Mouse (Mus musculus): ENCODE data around the gene Npcd.
A peak's percentile ranks its signal among the peaks of the same experiment; 100 is the strongest.
"Not testable (repeated sequence)": the region's sequence is repeated elsewhere in the genome, so short reads cannot be mapped to it uniquely, and the experiment has no call there.

Gene Npcd

DNA sequence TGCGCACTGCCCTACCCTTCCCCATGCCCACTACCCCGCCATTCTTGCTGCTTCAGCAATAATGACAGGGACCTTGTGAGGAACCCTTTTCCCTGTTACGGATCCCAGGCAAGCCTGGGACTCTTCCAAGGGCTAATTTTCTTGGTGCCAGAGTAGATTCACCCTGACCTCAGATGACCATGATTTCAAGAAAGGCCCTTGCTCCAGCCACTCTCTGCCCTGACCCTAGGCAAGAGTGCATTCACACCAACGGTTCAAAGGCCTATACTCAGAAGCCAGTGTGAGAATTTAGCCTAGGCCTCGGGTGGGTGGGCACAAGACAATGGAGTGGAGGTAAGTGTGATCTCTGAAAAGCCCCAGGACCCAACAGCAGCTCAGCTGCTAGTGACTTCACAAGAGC is 4.6 kb downstream of the Npcd start:
- no peak for DNase-seq (ENCODE audit: low spot score)

DNA sequence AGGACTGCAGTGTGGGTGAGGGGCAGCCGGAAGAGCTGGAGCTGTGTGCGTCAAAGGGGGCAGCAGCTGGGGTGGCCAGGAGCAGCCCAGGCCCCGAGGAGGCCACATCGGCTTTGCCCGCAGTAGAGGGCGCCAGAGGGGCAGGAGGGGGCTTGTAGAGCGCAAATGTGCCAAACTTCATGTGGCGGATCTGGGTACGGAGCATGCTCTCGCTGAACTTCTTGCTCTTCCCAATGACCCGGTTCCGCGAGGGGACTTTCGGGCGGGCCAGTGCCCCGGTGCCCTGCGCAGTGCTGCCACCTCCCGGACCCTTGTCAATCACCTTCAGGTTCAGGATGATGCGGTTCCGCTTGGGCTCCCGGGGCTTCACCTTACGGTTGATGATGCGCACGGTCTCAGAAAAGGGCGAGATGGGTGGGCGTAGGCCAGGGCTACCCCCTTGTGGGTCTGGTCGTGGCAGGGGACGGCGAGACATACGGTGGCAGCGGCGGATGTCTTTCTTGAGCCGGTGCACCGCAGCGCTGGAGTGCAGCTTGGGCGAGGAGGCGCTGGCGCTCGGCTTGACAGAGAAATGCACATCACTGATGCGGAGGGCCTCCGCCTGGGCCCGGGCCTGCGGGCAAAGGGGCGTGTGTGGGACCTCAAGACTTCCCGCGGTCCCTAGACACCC is 5.5 kb downstream of the Npcd start:
- DNase-seq (ENCODE audit: low spot score): no peak

DNA sequence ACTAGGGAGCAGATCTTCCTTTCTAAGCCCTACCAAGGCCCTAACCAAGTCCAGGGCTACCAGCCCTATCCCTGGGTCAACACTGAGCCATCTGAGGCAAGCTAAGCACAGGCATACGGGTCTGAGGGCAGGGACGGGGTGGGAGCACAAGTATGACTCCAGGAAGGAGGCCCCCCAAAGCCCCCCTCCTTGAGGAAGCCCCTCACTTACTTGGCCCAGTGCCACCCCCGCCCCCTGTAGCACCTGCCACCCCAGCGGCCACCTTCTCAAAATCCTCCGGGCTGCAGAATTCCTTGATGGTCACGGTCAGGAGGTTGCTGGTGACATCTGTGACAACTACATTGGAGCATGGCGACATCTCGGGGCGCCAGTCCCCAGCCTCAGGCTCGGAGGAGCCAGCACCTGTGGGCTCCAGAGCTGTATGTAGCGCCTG is 6.2 kb downstream of the Npcd start:
- no peak for DNase-seq (ENCODE audit: low spot score)

DNA sequence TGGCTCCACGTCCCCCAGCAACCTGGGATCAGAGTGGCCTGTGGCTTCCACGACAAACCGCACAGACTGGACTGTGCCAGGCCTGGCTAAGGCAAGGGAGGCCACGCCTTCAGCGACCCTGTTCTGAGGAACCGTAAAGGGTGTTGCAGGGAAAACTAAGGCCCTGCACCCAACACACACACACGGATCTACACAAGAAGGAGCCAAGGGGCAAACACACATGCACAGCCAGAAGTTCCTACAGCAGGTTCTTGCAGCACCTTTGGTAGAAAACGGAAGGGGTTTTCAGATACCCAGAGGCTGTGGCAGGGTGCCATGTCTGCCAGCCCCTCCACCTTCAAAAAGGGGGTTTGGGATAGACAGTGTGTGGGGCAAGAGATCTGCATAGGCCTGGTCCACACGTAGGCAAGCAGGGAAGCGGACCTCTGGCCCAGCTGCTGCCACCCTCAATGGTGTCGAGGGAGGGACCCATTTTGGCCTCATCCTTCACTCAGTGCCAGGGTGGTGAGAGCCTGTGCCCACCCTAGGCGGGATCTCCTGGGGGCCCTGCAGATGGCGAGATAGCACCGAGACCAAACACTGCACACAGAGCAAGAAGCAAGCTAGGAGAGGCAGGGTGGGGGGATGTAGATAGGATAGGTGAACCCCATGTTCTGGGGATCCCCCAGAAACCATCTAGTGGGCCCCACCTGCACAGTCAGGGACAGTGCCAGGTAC is 6.8 kb downstream of the Npcd start:
- no peak for DNase-seq (ENCODE audit: low spot score)

DNA sequence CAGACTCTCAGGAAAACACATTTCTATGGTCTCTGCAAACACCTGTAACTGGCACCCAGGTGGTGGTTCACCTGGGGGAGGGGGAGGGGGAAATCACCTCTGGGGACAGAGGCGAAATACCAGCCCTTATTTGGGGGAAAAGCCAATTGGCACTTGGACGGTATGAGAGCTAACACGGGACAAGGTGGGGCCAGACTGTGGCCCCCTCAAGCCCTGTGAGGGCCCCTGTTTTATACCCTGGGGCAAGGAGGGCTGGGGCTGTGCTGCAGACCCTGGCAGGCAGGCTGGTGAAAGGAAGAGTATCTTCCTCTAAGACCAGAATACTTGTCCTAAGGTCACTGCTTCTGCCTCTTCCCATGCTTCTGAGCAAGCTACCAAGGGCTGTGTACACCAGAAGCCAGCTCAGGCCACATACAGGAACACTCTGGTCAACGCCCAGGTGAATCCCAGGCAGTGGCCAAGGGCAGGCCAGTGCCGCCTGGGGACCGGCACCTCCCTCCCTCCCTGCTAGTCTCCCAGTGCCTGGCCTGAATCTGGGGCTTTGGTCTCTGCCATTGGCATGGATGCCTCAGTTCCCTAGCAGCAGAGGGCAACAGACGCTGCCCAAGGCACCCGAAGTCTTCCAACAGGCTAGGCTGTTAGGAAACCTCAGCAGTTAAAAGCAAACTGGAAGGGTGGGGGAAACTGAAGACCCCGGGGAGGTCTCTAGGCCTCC is 7.7 kb downstream of the Npcd start:
- DNase-seq (ENCODE audit: low spot score): no peak

DNA sequence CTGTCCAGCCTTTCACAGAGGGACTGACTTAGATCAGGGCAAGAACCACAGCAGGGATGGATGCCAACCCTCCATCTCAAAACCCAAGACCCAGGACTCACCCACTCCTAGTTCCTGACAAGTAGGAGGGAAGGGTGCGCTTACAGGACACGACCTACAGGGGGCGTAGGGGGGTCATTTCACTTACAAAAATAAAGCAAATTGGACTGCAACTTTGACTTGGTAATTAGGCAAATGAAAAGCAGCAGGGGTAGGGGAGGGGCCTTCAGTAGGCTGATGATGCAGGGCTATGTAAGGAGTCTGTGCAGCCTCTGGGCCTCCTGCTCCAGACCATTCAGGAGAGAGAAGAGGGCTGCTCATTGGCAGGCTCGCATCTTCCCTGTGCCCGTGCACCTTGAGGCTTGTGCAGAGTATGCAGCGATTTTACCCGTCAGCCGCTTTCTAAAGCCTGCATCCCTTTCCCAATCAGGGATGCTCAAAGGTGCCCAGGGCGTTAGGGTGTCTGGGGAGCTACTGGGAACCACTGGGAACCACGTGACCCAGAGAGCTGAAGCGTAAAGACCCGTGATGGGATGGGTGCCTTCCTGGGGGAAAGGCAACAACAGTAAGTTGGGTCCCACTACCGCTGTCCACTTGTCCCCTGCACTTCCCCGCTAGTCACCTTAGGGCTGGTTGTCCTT is 8.8 kb downstream of the Npcd start:
- no peak for DNase-seq (ENCODE audit: low spot score)

DNA sequence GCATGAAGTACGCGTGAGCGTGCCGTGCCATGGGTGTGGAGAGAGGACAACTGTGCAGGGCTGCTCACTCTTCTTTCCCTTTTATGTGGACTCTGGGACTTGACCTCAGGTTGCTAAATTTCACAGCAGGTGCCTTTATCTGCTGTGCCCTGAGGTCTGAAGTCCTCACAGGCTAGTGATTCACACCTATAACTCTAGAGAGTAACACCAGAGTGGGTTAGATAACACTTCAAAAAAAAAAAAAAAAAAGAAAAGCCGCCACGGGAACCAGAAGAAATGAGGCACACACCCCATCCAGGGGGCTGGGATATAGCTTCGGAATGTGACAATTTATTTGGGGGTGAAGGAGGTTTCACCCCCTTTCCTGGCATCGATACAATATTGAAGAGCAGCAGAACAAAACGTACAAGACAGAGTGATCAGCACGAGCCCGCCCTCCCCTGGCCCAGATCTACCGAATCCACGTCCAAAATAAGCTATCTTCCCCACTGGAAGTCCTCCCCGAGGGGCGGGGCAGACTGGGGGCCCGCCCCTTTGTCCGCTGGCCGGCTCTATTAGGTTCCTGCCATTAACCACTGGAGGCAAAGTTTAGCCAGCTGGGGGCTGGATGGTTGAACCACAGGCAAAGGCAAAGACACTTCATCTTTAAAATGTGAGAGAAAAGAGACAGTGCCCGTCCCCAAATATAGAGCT is 10.3 kb downstream of the Npcd start:
- peak; percentile 72 for DNase-seq (ENCODE audit: low spot score)

DNA sequence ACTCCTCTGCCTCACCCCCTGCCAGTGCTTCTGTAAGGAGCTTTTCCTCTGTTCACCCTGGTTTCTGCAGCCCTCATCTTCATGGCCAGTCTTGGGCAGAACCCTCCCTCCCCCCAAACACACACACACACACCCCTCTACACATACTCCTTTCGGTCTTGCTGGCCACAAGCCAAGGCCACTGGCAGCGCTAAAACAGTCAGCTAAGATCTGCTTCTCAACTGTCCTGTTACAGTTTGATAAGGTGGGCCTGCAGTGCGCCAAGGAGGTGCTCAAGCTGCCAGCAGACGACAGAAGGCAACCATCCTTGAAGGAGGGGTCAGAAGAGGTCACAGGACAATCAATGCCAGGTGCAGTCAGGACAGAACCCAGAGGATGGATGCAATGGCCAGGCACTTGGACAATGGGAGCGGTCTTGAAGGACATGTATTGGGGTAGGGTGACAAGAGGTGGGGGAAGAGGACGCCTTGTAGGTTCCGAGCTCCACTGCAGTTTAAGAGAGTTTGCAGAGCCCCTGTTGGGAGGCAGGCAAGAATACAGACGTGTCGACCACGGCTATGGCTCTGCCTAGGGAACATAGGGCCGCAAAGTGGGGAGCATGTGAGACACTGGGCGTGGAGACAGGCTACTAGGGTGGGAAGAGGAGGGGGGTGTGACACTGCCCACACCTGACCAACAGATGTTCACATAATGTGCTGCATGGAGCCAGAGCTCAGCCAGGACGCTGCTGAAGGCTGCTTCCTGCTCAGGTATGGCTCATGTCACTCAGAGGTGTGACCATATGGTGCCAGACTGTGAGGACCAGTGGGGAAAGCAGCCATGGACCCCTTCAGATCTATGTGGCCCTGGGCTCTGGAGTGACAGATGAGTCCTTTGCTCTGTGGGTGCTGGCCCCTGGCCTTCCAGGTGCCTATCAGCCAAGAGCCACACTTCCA is 11.5 kb downstream of the Npcd start:
- DNase-seq (ENCODE audit: low spot score): peak; percentile 66

DNA sequence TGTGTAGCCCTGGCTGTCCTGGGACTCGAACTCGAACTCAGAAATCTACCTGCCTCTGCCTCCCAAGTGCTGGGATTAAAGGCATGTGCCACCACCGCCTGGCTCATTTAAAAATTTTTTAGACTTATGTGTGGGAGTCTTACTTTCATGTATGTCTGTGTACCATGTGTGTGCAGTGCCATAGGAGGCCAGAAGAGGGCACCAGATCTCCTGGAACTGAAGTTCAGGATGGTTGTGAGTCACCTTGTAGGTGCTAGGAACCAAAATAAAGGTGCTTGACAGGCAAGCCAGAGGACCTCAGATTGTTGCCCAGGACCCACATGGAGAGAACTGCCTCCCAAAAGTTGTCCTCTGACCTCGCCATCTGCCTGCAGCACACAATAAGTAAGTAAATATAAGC is 15.7 kb downstream of the Npcd start:
- no peak for DNase-seq (ENCODE audit: low spot score)

DNA sequence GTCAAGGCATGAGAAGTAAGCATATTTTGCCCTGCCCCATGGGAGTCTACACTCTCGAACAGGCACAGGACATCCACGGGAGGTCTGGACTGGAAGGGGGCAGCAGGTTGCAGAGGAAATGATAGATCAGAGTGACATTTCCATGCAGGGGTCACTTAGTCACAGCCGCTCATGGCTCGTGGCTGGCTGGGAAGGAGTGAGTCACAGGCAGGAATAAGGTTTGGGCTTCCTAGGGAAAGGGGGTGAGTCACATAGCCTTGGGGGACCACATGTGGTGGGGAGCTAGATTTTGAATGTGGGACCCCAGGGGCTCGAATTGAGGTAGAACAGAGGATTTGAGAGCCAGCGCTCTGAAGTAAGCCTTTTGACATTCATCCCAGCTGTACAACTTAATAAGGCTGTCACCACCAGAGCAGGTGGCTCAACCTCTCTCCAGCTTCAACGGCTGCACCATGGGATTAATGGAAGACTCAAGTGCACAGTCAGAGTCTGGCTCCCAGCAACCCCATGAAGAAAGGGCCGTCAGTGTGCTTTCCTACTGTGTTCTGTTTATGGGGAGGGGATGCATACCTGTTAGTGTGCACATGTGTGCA is 20.3 kb downstream of the Npcd start:
- no peak for DNase-seq (ENCODE audit: low spot score)

DNA sequence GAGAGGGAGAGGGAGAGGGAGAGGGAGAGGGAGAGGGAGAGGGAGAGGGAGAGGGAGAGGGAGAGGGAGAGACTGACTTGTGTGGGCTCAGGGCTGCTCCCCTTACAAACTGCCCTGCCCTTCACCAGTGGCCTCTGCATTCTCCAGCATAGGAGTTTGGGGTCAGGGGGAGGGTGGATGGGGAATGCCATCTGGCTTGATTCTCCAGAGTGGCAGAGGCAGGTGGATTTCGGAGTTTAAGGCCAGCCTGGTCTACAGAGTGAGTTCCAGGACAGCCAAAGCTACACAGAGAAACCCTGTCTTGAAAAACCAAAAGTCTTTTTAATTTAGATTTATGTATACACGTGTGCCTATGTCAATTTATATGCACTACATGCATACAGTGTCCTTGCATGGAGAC is 21.2 kb downstream of the Npcd start:
- DNase-seq (ENCODE audit: low spot score): not testable (repeated sequence)

DNA sequence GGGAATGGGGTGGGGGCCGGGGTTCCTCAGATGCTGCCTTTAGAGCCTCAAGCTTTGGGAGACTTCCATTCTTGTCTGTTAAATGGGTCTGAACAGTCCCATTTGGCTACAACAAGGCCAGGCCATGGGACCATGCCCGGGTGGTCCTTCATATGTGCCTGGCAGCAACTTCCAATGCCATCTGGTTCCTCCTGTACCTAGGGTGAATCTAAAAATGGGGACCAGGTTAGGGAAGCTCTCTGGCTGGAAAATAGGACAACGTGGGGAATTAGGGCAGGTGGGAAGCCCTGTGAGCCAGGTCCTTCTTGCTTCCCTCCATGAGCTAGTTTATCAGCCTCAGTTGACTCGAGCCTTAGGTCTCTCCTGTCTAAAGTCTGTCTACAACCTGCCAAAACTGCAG is 23.0 kb downstream of the Npcd start:
- no peak for DNase-seq (ENCODE audit: low spot score)

DNA sequence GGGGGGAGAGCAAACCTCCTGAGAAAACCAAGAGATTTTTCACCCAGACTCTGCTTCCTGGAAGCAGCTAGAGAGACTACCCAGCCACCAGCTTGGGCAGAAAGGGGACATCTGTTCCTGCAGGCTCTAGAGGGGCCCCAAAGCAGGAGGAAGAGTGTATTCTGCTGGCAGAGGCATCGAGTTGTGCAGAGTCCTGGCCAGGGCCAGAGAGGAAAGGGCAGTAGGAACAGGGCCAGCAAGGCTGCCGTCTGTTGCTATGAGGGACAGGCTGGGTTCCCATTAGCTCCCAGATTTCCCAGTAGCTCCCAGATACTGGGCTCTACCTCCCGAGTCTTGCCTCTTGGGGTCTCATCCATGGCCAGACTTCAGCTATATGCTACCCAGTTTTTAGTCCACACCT is 24.0 kb downstream of the Npcd start:
- no peak for DNase-seq (ENCODE audit: low spot score)

DNA sequence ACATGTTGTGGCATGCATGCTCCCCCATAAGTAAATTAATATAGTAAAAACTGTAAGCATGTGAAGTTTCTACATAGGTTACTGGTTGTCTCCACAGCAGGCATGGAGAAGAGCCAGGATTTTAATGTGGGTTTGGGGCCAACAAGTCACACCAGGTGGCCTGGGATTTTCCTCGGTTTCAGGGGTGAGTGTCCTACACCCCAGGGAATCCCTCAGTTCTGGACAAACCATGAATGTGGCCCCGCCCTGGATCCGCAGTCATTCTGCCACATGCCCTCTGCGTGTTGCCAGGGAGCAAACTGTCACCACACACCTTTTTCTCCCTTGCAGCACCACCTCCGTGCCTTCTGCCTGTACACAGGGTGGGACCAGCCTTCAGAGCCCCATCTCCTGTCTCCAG is 25.4 kb downstream of the Npcd start:
- no peak for DNase-seq (ENCODE audit: low spot score)

DNA sequence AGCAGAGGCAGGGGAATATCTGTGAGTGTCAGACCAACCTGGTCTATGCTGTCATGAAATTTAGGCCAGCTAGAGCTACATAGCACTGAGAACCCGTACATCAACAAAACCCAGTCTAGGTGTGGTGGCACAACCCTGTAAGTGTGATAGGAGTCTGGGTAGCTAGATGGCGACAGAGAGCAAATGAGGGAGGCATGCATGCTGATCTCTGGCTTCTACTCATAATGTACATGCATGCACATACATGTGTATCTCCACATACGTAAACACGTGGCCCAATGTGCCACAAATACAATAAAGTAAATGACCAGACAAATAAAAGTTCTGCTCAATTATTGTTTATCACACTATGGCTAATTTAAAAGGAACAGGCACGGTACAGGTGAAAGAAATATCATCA is 25.9 kb downstream of the Npcd start:
- DNase-seq (ENCODE audit: low spot score): no peak

DNA sequence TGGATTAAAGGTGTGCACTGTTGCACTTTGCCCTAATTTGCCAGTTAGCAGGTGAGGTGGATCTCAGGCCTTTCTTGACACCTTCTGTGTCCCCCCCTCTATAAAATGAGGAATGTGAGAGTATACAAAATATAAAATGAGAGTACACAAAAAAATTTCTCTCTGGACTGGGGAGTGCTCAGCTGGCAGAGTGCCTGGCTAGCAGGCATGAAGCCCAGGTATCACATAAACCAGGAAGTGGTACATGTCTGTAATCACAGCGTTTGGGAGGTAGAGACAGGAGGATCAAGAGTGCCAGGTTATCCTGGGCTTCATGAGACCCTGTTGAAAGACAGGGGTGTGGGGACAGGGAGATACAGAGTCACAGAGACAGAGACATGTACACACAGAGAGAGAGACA is 27.0 kb downstream of the Npcd start:
- no peak for DNase-seq (ENCODE audit: low spot score)

DNA sequence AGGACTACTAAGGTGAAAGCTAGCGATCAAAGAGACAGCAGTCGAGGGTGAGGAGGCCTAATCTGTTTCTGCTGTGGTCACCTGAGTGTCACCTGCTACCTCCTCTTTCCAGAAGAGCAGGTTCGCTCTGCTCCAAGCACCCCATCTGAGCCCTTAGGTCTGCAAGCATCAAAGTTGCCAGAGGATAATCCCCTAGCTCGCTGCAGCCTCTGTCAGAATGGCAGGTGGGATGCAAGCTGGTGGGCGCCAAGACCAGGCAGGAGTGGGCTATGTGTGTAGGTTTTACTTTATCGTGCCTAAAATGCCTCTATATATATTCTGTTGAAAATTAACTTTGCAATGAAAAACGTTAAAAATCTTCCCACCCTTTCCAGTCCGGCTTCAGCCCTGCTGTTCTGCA is 28.8 kb downstream of the Npcd start:
- no peak for DNase-seq (ENCODE audit: low spot score)

DNA sequence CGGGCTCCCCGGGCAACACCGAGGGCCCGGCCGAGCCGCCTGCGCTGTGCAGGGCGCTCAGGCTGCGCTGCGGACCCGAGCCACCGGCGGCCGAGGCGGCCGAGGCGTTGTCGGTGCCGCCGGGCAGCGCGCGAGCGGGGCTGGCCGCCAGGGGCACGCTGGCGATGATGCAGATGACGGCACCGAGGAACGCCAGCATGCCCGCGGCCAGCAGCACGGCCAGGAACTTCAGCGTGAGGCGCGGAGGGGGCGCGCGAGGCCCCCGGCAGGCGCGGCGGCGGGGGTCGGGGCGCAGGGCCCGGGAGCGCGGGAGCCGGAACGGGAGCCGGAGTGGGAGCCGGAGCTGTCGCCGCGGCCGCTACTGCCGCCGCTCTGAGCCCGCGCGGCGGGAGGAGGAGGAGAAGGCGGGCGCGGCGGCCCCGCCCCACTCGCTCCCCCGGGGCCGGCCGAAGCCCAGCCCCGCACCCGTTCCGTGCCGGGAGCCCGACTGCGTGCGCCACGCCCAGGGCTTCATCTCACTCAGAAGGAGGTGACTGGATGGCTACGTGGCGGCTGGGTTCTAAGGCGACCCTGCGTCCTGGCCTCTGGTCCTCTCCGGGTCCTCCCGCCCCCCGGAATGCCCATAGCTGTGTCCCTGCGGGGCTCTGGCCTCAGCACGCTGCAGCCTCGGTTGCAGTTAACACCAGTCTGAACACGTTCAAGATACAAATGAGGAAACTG is 29.5 kb downstream of the Npcd start, which contains the start of gene Nptxr:
TSS of gene Nptxr (minus strand) at position 415 of the 720 bp plus-strand sequence.
- no peak for DNase-seq (ENCODE audit: low spot score)

DNA sequence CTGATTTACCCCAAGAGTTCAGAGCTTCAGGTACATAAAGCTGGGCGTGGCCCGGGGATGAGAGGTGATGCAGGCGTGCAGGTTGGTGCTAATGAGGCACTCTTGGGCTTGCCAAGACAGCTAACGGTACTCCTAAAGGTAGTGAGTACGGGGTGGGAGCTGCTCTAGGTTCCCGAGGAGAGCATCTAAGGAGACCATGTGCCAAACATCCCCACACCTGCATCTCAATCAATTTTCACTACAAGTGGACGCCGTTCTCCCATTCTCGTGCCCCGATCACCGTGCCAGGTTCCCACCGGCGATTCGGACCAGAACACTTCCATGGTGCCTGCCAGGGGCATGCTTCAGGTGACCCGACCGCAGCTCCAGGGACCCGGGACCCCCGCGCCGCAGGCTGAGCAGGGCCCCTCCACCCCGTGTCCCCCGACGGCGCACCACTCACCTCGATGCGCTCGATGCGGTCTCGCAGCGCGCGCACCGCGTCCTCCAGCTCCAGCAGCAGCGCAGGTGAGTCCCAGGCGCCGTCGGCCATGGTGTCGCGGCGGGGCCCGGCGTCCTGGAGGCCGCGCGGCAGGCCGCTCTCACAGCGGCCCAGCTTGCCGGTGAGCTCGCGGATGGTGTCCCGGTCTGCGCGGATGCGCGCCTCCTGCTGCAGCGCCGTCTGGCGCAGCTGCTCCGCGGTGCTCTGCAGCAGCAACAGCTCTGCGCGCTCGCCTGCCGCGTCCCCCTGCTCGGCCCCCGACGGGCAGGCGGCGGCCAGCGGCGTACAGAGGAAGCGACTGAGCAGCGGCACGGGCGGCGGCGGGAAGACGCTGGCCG is 30.3 kb downstream of the Npcd start:
- DNase-seq (ENCODE audit: low spot score): no peak
